Comparison of ENCODE assay signal across 9 mouse cellular contexts in genomic region chr8:94118776-94119430, GRCm38 (mm10). TPM values are rescaled to one million over a fixed set of nuclear protein-coding genes. Genes with fewer than 3 reads are reported as not detected.
DNase-seq lines count a peak whose midpoint lies in the region; ATAC-seq lines count a peak whose summit lies in the region.
"Had no signal": no experiment of that assay in that cellular context is flagged by ENCODE, and none has a peak within 500 bp of the region (broad histone marks: within the 10 kb centered on the region; RNA-seq: fewer than 3 reads in every experiment).

No protein-coding gene starts in this region.

- 0 out of 2 replicates have a peak overlapping the region, but pooled peaks have one; percentile 11 for H3K4me2 ChIP-seq in limb, embryonic 13.5 days (replicated peaks)
- H3K4me2 ChIP-seq: limb, embryonic 15.5 days had no signal

- H3K4me1 ChIP-seq in forebrain, embryonic 10.5 days = peaks cover 56% of the 10 kb centered on the region
- peaks cover 22% of the 10 kb centered on the region for H3K4me1 ChIP-seq in limb, embryonic 13.5 days

- no peaks in the 10 kb centered on the region for H3K9me3 ChIP-seq in forebrain, embryonic 10.5 days
- no peaks in the 10 kb centered on the region for H3K9me3 ChIP-seq in limb, embryonic 13.5 days
- H3K9me3 ChIP-seq: limb, embryonic 15.5 days had no signal

- 1% methylated on average over 6 of the region's 6 CpGs for WGBS in forebrain, embryonic 10.5 days
- WGBS in limb, embryonic 13.5 days = 3% methylated on average over 6 of the region's 6 CpGs

- peak overlapping the region; percentile 27 for H3K4me3 ChIP-seq in forebrain, embryonic 10.5 days
- no peak overlapping the region for H3K4me3 ChIP-seq in limb, embryonic 13.5 days
- H3K4me3 ChIP-seq: limb, embryonic 15.5 days had no signal

- H3K27ac ChIP-seq in forebrain, embryonic 10.5 days = peak overlapping the region; percentile 89
- no peak overlapping the region for H3K27ac ChIP-seq in limb, embryonic 13.5 days
- H3K27ac ChIP-seq: limb, embryonic 15.5 days had no signal

- ATAC-seq in limb, embryonic 13.5 days (ENCODE audit: low FRiP score, low read depth) = no peak

- 0 out of 2 replicates have a peak overlapping the region, but pooled peaks have one; percentile 39 for H3K9ac ChIP-seq in limb, embryonic 13.5 days
- H3K9ac ChIP-seq: limb, embryonic 15.5 days had no signal

- peak; percentile 51 for DNase-seq in c-Kit-positive CD71-positive TER-119-negative erythroid progenitor cells, embryonic 14.5 days (ENCODE audit: low read depth)
- peak; percentile 77 for DNase-seq in forebrain, embryonic 10.5 days (ENCODE audit: extremely low spot score, low spot score)
- DNase-seq in kidney, postnatal 10 days = peak; percentile 28
- peak; percentile 56 for DNase-seq in retina, embryonic 14.5 days (ENCODE audit: low spot score)
- no peak for DNase-seq in natural killer cell, adult 2 months (ENCODE audit: low spot score in 2 of 2)
- no peak for DNase-seq in urinary bladder, postnatal 36 days (ENCODE audit: low spot score in 2 of 2)
- no peak for DNase-seq in B cell, adult 2 months

- no peaks in the 10 kb centered on the region for H3K36me3 ChIP-seq in forebrain, embryonic 10.5 days (replicated peaks)
- no peaks in the 10 kb centered on the region for H3K36me3 ChIP-seq in limb, embryonic 13.5 days
- H3K36me3 ChIP-seq: limb, embryonic 15.5 days had no signal

- no peaks in the 10 kb centered on the region for H3K27me3 ChIP-seq in forebrain, embryonic 10.5 days (ENCODE audit: poor library complexity, severe bottlenecking)
- H3K27me3 ChIP-seq in limb, embryonic 13.5 days = no peaks in the 10 kb centered on the region
- H3K27me3 ChIP-seq: limb, embryonic 15.5 days had no signal

RNA-seq across cellular contexts. Expression of gene Mt4, which starts 18.1 kb away (rescaled TPM):
- polyA plus RNA-seq in forebrain, embryonic 10.5 days (2016; fragmentation: Nextera tagmentation; extraction: Ambion mirVana) = not detected in 2 replicates
- not detected in 2 replicates for polyA plus RNA-seq in limb, embryonic 13.5 days (2015; fragmentation: Nextera tagmentation; extraction: Ambion mirVana)

RNA-seq across cellular contexts. Expression of gene Bbs2, which starts 20.2 kb away (rescaled TPM):
- polyA plus RNA-seq in forebrain, embryonic 10.5 days (2016; fragmentation: Nextera tagmentation; extraction: Ambion mirVana) = 18.3 and 19.7 TPM in 2 replicates
- 11.8 and 15.2 TPM in 2 replicates for polyA plus RNA-seq in limb, embryonic 13.5 days (2015; fragmentation: Nextera tagmentation; extraction: Ambion mirVana)

RNA-seq across cellular contexts. Expression of gene Mt3, which starts 33.5 kb away (rescaled TPM):
- polyA plus RNA-seq in forebrain, embryonic 10.5 days (2016; fragmentation: Nextera tagmentation; extraction: Ambion mirVana) = 20.7 and 21.5 TPM in 2 replicates
- 0.99 and 1.2 TPM in 2 replicates for polyA plus RNA-seq in limb, embryonic 13.5 days (2015; fragmentation: Nextera tagmentation; extraction: Ambion mirVana)

RNA-seq across cellular contexts. Expression of gene Mt2, which starts 53.6 kb away (rescaled TPM):
- 55.1 and 68.7 TPM in 2 replicates for polyA plus RNA-seq in forebrain, embryonic 10.5 days (2016; fragmentation: Nextera tagmentation; extraction: Ambion mirVana)
- polyA plus RNA-seq in limb, embryonic 13.5 days (2015; fragmentation: Nextera tagmentation; extraction: Ambion mirVana) = 28.0 and 31.7 TPM in 2 replicates

RNA-seq across cellular contexts. Expression of gene Mt1, which starts 60.0 kb away (rescaled TPM):
- 204 and 219 TPM in 2 replicates for polyA plus RNA-seq in forebrain, embryonic 10.5 days (2016; fragmentation: Nextera tagmentation; extraction: Ambion mirVana)
- polyA plus RNA-seq in limb, embryonic 13.5 days (2015; fragmentation: Nextera tagmentation; extraction: Ambion mirVana) = 77.3 and 102 TPM in 2 replicates

Comparison
In these comparisons a context has a peak if more than half of its experiments do, and no peak if none do; other contexts are left out.
1. DNase-seq: peak in c-Kit-positive CD71-positive TER-119-negative erythroid progenitor cells, embryonic 14.5 days (single experiment), forebrain, embryonic 10.5 days (single experiment), kidney, postnatal 10 days (single experiment) and retina, embryonic 14.5 days (single experiment); none in natural killer cell, adult 2 months (0 of 2), urinary bladder, postnatal 36 days (0 of 2) and B cell, adult 2 months (0 of 2).